Mouse (Mus musculus) liver, postnatal 0 days (tissue): ENCODE data around the gene Hspg2. TPM values are rescaled to one million over a fixed set of nuclear protein-coding genes. Genes with fewer than 3 reads are reported as not detected.

Experiments used
- ATAC-seq: fragments of 200-750 bp; cut with Nextera tagmentation; 2 replicates; pipeline ENCODE4 v1.8.0; 2017; ENCODE audit warnings: mild to moderate bottlenecking, moderate library complexity
- DNase-seq: peaks from one replicate; pipeline ENCODE4 v3.0.0-alpha.2; 2016
- H3K27ac ChIP-seq: fragments of 300-500 bp; sonication (generic); 2 replicates; pipeline ENCODE4 v1.5.1; 2014; ENCODE audit warnings: antibody characterized with exemption, moderate library complexity, mild to moderate bottlenecking, low read depth
- H3K27me3 ChIP-seq: fragments of 300-500 bp; sonication (generic); 2 replicates; pipeline ENCODE4 v1.6.1; 2014; ENCODE audit warnings: low read length, control low read depth, mixed read lengths; ENCODE audit not compliant: insufficient read depth
- H3K36me3 ChIP-seq: fragments of 300-500 bp; sonication (generic); replicated peaks from 2 replicates; pipeline ENCODE4 v1.6.1; 2014; ENCODE audit warnings: mild to moderate bottlenecking, control low read depth, low read length, moderate library complexity, mixed read lengths; ENCODE audit not compliant: insufficient read depth
- H3K4me1 ChIP-seq: fragments of 300-500 bp; sonication (generic); 2 replicates; pipeline ENCODE4 v1.6.1; 2014; ENCODE audit warnings: antibody characterized with exemption, mild to moderate bottlenecking, control low read depth; ENCODE audit not compliant: insufficient read depth
- H3K4me2 ChIP-seq: fragments of 300-500 bp; sonication (generic); 2 replicates; pipeline ENCODE4 v1.6.1; 2014; ENCODE audit warnings: low read depth, mild to moderate bottlenecking, low read length, moderate library complexity, mixed read lengths
- H3K4me3 ChIP-seq: fragments of 300-500 bp; sonication (generic); 2 replicates; pipeline ENCODE4 v1.5.1; 2014; ENCODE audit warnings: low read depth, low read length
- H3K9ac ChIP-seq: fragments of 300-500 bp; sonication (generic); replicated peaks from 2 replicates; pipeline ENCODE4 v1.6.1; 2014; ENCODE audit warnings: mild to moderate bottlenecking, moderate library complexity
- H3K9me3 ChIP-seq: fragments of 300-500 bp; sonication (generic); 2 replicates; pipeline ENCODE4 v1.6.1; 2016; ENCODE audit warnings: mild to moderate bottlenecking, control low read depth, low read length, mixed read lengths
- CTCF ChIP-seq: sonication (generic); IDR thresholded peaks from 2 replicates; pipeline ENCODE4 v1.5.1; 2016; ENCODE audit warnings: antibody characterized with exemption, low read depth
- EP300 ChIP-seq: IDR thresholded peaks from 2 replicates; pipeline ENCODE4 v1.6.1; 2016; ENCODE audit warnings: antibody characterized with exemption, low read depth, mild to moderate bottlenecking
- WGBS: fragments of 180-500 bp; shearing (Covaris S2); extraction: QIAGEN DNeasy Blood & Tissue Kit; methylation state at CpG from one replicate; pipeline ENCODE4 v1.1.7; 2014; ENCODE audit not compliant: insufficient replicate concordance; 5-methylcytosine and 5-hydroxymethylcytosine counted together
- polyA plus RNA-seq: library from polyadenylated mRNA; unstranded; fragments of >200 nt; fragmentation: Nextera tagmentation; extraction: Ambion mirVana; gene quantifications from 2 replicates; pipeline ENCODE4 v1.2.1, GENCODE M21; 2015

The Hspg2 gene
- polyA plus RNA-seq, 1 experiment from 2014 or later, result 5.1 TPM

- DNase-seq (no peak), ATAC-seq (no peak)
- Histone ChIP-seq H3K9me3 (no peaks in the 10 kb centered on the region), H3K9ac (no peak overlapping the region), H3K4me1 (peaks cover 38% of the 10 kb centered on the region), H3K4me2 (peak overlapping the region; percentile 26; the same call in 1 of the 2 replicates), H3K27ac (0 out of 2 replicates have a peak overlapping the region, but pooled peaks have one; percentile 16), H3K4me3 (no peak overlapping the region), H3K36me3 (no peaks in the 10 kb centered on the region), H3K27me3 (no peaks in the 10 kb centered on the region)
- 31% methylated on average over 10 of the region's 10 CpGs for WGBS
- TF ChIP-seq CTCF, result no peak
- no peak for TF ChIP-seq EP300
These were observed 7.6 kb downstream of the Hspg2 start for GRCm38 (mm10) chr4:137476065-137476760.

- no peaks in the 10 kb centered on the region for H3K36me3 ChIP-seq
- no peak for DNase-seq
- 0 out of 2 replicates have a peak overlapping the region, but pooled peaks have one; percentile 7 for H3K27ac ChIP-seq
- peak overlapping the region; percentile 26; the same call in 1 of the 2 replicates for H3K4me2 ChIP-seq
- no peak overlapping the region for H3K4me3 ChIP-seq
- TF ChIP-seq EP300 (no peak), CTCF (no peak)
- peaks cover 44% of the 10 kb centered on the region for H3K4me1 ChIP-seq
- H3K9ac ChIP-seq, result no peak overlapping the region
- ATAC-seq, result no peak
- H3K9me3 ChIP-seq, result no peaks in the 10 kb centered on the region
- H3K27me3 ChIP-seq, result no peaks in the 10 kb centered on the region
- WGBS, result 26% methylated on average over 16 of the region's 17 CpGs
These were observed 8.2 kb downstream of the Hspg2 start for GRCm38 (mm10) chr4:137476761-137477237.

GRCm38 (mm10) chr4:137477611-137478010 lies 9.0 kb downstream of the Hspg2 start:
- H3K27ac ChIP-seq, result 0 out of 2 replicates have a peak overlapping the region, but pooled peaks have one; percentile 11
- H3K27me3 ChIP-seq, result no peaks in the 10 kb centered on the region
- no peak overlapping the region for H3K9ac ChIP-seq
- no peak overlapping the region for H3K4me2 ChIP-seq
- ATAC-seq (no peak), DNase-seq (no peak)
- H3K36me3 ChIP-seq, result no peaks in the 10 kb centered on the region
- TF ChIP-seq CTCF (no peak), EP300 (no peak)
- H3K9me3 ChIP-seq, result no peaks in the 10 kb centered on the region
- H3K4me1 ChIP-seq, result peaks cover 45% of the 10 kb centered on the region
- no peak overlapping the region for H3K4me3 ChIP-seq
- 47% methylated on average over 6 of the region's 6 CpGs for WGBS

GRCm38 (mm10) chr4:137478306-137478705 lies 9.7 kb downstream of the Hspg2 start:
- H3K4me3 ChIP-seq, result no peak overlapping the region
- ATAC-seq (no peak), DNase-seq (no peak)
- H3K9ac ChIP-seq, result no peak overlapping the region
- no peak for TF ChIP-seq CTCF
- no peaks in the 10 kb centered on the region for H3K36me3 ChIP-seq
- H3K4me2 ChIP-seq, result no peak overlapping the region
- 55% methylated on average over 5 of the region's 5 CpGs for WGBS
- peak overlapping the region; percentile 26; the same call in 1 of the 2 replicates for H3K27ac ChIP-seq
- peaks cover 45% of the 10 kb centered on the region for H3K4me1 ChIP-seq
- H3K9me3 ChIP-seq, result no peaks in the 10 kb centered on the region
- no peaks in the 10 kb centered on the region for H3K27me3 ChIP-seq

- TF ChIP-seq EP300, result no peak
- no peak for TF ChIP-seq CTCF
- peak overlapping the region; percentile 86; the same call in 1 of the 2 replicates for H3K27ac ChIP-seq
- ATAC-seq (no peak), DNase-seq (no peak)
- H3K9me3 ChIP-seq, result no peaks in the 10 kb centered on the region
- H3K27me3 ChIP-seq, result no peaks in the 10 kb centered on the region
- H3K4me2 ChIP-seq, result no peak overlapping the region
- H3K4me1 ChIP-seq, result peaks cover 57% of the 10 kb centered on the region
- H3K36me3 ChIP-seq, result no peaks in the 10 kb centered on the region
- 36% methylated on average over 6 of the region's 6 CpGs for WGBS
- no peak overlapping the region for H3K4me3 ChIP-seq
- no peak overlapping the region for H3K9ac ChIP-seq
These were observed 11.2 kb downstream of the Hspg2 start for GRCm38 (mm10) chr4:137479757-137480156.

GRCm38 (mm10) chr4:137480191-137480992 lies 11.8 kb downstream of the Hspg2 start:
- Histone ChIP-seq H3K9me3 (no peaks in the 10 kb centered on the region), H3K36me3 (no peaks in the 10 kb centered on the region), H3K27ac (peak overlapping the region; percentile 86), H3K27me3 (no peaks in the 10 kb centered on the region), H3K4me1 (peaks cover 63% of the 10 kb centered on the region), H3K9ac (no peak overlapping the region), H3K4me2 (peak overlapping the region; percentile 49), H3K4me3 (no peak overlapping the region)
- ATAC-seq, result peak; percentile 91
- 48% methylated on average over 19 of the region's 19 CpGs for WGBS
- peak; percentile 69 for DNase-seq
- no peak for TF ChIP-seq CTCF
- no peak for TF ChIP-seq EP300
